Mouse (Mus musculus): ENCODE measurements at regions not wholly inside any gene's neighbourhood (a gene's known extent, or its start where the extent isn't known, plus 50 kb on each side); places are given as distances from the start of the nearest gene placed in this dataset.
A peak's percentile ranks its signal among the peaks of the same experiment; 100 is the strongest.
"Not testable (repeated sequence)": the region's sequence is repeated elsewhere in the genome, so short reads cannot be mapped to it uniquely, and the experiment has no call there.

DNA sequence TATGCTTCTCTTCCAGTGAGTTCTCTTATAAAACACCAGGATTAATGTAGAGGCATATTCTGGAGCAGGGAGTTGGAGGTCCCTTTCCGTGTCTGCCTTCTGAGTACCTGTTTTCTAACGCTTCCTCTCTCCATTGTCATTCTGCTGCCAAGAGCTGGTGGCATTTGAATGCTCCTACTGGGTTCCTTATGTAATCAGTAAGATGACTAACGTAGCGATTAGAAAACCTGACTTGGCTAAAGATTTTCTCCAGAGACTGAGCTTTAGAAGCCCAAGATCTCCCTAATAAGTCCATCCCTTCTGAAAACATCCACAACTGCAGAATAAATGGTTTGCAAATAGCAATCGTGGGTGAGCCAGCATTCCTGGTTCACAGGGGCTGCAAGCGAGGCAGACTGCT lies 174.5 kb downstream of the Dhx15 start:
- peak in 1 of 2 experiments; percentile 42 for DNase-seq (ENCODE audit: low spot score in 2 of 2)

- DNase-seq (ENCODE audit: low spot score in 2 of 2): no peak
Observed at GRCm38 (mm10) chr5:52010426-52010825, 179.9 kb downstream of the Dhx15 start.

DNA sequence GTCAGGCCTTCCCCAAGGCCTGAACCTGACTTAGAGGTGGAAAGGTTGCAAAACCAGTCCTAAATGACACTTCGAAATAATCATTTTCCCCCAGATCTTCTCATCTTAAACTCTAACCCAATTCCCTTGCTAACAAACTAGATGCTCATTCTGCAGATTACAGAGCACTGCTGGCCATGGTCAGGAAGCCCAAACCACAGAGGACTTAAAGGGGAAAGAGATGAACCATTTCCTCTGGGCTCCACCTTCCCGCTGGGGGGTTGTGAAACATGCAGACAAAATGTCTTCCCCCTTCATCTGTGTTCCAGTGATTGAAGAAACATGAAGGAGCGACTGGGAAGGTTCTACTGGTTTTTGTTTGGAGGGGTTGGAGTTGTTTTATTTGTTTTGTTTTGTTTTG lies 181.4 kb downstream of the Dhx15 start:
- DNase-seq (ENCODE audit: low spot score in 2 of 2): no peak

- no peak for DNase-seq (ENCODE audit: low spot score in 2 of 2)
Observed at GRCm38 (mm10) chr5:52006843-52007242, 183.5 kb downstream of the Dhx15 start.

DNA sequence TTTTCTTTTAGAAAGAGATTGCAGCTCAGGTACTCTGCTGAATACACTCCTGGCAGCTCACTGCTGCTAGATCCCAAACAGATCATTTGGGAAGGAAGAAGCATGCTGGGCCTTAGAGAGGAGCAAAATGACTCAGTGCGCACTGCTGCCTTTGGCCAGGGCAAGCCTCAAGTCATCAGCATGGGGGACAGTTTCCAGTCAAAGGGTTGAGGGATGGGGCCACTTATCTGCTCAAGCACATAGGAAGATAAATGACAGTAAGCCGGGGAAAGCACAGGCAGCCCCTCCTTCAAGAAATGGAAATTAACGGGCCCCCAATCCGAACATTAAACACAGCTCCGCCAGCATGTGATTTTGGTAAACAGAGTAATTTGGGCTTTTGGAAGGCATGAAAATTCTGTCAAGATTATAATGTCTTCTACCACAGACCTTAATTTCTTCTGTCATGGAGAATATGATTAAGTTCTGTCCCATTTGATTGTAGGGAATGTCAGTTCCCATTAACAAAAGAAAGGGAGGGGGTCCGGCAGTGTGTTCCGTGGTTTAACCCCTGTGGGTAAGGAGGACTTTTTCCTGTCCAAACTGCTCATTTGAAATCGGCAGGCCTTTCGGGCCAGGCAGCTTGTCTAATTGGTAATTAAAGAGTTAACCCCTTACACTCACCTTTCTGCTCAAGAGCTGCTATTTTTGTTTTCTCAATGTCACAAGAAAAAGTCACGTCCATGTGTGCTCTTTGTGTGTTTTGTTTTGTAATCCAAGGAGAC lies 199.3 kb downstream of the Dhx15 start:
- DNase-seq (ENCODE audit: low spot score in 2 of 2): no peak

GRCm38 (mm10) chr5:51989396-51989795 lies 200.9 kb downstream of the Dhx15 start:
- no peak for DNase-seq (ENCODE audit: low spot score in 2 of 2)

DNA sequence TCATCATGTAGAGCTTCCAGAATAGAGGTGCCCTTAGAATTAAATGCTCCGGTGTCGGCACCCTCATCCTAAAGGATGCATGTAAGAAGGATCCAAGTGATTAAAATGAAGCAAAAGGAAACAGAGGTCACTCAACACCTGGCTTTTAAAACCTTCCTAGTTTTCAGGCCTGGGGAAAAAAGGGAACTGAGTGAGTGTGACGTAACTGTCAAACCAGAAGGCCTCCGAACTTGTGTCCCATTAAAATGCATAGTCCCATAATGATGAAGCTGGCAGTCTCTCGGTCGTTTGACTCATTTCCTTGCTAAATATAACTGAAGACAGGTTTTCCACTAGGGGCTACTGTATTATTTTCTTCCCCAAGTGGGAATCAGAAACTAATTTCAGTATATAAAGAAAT lies 201.4 kb downstream of the Dhx15 start:
- no peak for DNase-seq (ENCODE audit: low spot score in 2 of 2)

DNA sequence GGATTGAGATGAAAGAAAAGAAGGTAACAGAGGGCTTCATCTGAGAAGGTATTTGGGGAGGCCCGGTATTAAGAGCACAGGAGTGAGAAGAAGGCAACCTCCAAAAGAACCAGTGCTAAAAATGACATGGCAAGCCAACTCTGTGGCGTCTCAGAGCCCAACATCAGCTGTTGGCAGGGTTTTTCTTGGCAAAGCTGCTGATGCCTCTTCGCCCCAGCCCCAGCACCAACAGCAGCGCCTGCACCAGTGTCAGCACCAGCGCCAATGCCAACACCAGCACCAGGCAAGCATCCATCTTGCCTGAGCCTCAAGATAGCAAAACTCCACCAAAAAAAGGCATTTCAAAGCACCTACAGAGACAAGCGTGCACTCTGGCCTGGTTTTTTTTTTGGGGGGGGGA lies 205.3 kb downstream of the Dhx15 start:
- peak in 1 of 2 experiments; percentile 42 for DNase-seq (ENCODE audit: low spot score in 2 of 2)

GRCm38 (mm10) chr5:51982780-51983179 lies 207.5 kb downstream of the Dhx15 start:
- peak; percentile 40 to 71 for DNase-seq (ENCODE audit: low spot score in 2 of 2)

DNA sequence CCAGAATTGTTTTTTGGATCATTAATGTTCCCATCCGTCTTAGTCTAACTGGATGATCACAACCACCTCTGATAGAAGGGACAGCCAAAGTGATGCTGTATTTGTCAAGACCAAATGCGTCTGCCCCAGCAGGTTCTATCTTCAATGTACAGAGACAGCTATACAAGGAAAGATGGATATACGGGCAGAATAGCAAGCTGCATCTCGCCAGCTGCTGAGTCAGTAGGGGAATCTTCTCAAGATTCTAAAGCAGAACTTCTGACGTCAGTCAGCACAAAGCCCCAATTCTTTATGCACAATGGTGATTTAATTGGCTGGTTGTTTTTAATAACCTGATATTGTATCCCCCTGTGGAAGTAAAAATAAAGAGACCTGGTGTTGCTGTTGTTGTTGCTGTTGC lies 209.4 kb downstream of the Dhx15 start:
- DNase-seq (ENCODE audit: low spot score in 2 of 2): no peak

DNA sequence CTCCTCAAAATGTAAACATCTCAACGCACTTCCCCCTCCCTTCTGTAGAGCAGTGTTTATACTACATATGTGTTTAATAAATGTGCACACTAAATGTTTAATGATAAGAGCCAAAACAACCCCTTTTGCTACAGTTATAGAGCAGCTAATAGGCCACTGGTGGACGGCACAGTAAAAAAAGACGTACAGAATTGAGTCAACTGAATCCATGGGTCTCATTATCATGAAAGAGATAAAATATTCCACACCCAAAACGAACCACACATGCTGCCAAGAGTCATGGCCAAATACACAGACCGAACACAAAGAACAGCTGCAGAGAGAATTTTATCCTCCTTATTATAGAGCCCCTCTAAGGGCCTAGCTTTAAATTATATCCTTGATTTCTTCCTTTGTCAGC lies 237.8 kb downstream of the Dhx15 start:
- DNase-seq (ENCODE audit: low spot score in 2 of 2): no peak

- DNase-seq (ENCODE audit: low spot score in 2 of 2): no peak
Observed at GRCm38 (mm10) chr5:51949996-51950395, 240.3 kb downstream of the Dhx15 start.

DNA sequence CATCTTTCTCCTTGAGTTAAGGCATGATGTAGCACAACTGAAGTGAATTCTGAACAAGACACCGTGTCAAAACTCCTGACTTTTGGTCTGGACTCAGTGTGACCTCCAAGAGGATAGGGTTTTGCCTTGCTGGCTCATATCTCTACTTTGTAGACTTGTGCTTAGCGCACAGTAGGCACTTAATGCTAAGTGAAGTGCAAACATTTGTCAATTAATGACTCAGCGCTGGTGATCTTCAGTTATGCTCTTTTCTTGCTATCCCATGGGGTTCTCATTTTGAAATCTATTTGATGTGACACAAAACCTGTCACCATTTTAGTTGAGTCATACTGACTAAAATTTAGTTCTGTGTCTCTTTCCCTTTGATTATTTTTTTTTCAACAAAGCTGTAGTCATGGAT lies 244.3 kb downstream of the Dhx15 start:
- no peak for DNase-seq (ENCODE audit: low spot score in 2 of 2)

DNA sequence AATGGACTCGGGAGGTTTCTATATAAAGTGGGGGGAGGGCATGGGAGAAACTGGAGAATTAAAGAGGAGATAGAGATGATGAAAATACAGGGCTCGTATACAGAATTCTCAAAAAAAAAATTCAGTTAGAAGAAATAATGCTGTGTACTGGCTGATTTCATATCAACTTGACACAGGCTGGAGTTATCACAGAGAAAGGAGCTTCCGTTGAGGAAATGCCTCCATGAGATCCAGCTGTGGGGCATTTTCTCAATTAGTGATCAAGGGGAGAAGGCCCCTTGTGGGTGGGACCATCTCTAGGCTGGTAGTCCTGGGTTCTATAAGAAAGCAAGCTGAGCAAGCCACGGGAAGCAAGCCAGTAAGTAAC lies 248.4 kb downstream of the Dhx15 start:
- not testable (repeated sequence) for DNase-seq (ENCODE audit: low spot score in 2 of 2)

GRCm38 (mm10) chr5:51941255-51941924 lies 248.9 kb downstream of the Dhx15 start:
- no peak for DNase-seq (ENCODE audit: low spot score in 2 of 2)

- DNase-seq (ENCODE audit: low spot score in 2 of 2): no peak
Observed at GRCm38 (mm10) chr5:51938845-51939244, 251.5 kb downstream of the Dhx15 start.

- DNase-seq (ENCODE audit: low spot score in 2 of 2): no peak
Observed at GRCm38 (mm10) chr5:51937320-51937719, 253.0 kb downstream of the Dhx15 start.

GRCm38 (mm10) chr5:51935391-51936354 lies 254.6 kb downstream of the Dhx15 start:
- no peak for DNase-seq (ENCODE audit: low spot score in 2 of 2)

GRCm38 (mm10) chr5:51934910-51935309 lies 255.4 kb downstream of the Dhx15 start:
- no peak for DNase-seq (ENCODE audit: low spot score in 2 of 2)

- no peak for DNase-seq (ENCODE audit: low spot score in 2 of 2)
Observed at GRCm38 (mm10) chr5:51933331-51933730, 257.0 kb downstream of the Dhx15 start.

GRCm38 (mm10) chr5:51930416-51930815 lies 259.9 kb downstream of the Dhx15 start:
- no peak for DNase-seq (ENCODE audit: low spot score in 2 of 2)

DNA sequence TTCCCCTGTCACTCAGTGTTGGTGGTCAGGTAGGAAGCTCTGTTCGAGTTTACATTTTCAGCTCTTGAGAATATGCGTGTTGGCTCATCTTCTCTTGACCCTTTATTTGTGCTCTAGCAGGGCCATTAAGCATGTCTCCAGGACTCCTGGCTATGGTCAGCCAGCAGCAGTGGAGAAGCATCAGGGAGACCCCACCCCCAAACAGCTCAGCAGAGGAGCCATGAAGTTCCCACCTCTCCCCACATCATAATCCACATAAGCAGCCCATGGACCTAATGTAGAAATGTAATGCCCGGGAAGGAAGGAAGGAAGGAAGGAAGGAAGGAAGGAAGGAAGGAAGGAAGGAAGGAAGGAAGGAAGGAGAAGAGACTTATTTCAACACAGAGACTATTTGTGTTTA lies 261.5 kb downstream of the Dhx15 start:
- no peak for DNase-seq (ENCODE audit: low spot score in 2 of 2)
